Mouse (Mus musculus) megakaryocyte, embryonic 14.5 days (primary cell): ENCODE measurements around the gene Snx14.

Source experiments
- FLI1 ChIP-seq: IDR thresholded peaks from 2 replicates; pipeline ENCODE4 v1.6.1; 2012; ENCODE audit warnings: low read length, inconsistent platforms, mixed read lengths
- GATA1 ChIP-seq: IDR thresholded peaks from 3 replicates; pipeline ENCODE4 v1.6.1; 2012; ENCODE audit warnings: mixed read lengths, low read length, inconsistent platforms, borderline replicate concordance

GRCm38 (mm10) chr9:88394852-88395251 is 43.9 kb downstream of the Snx14 start:
- TF ChIP-seq GATA1 = no peak
- no peak for TF ChIP-seq FLI1
